Mouse (Mus musculus) small intestine, adult 2 months (tissue): ENCODE results near the gene Bpifa5.

Experiments
- CTCF ChIP-seq: fragments of 200-500 bp; IDR thresholded peaks from 2 replicates; pipeline ENCODE4 v1.5.1; 2012; ENCODE audit warnings: low read depth, mild to moderate bottlenecking, control low read depth, inconsistent platforms, low read length, moderate library complexity, mixed read lengths; ENCODE audit not compliant: insufficient replicate concordance, insufficient read length; ENCODE audit errors: extremely low read depth
- POLR2A ChIP-seq: fragments of 200-500 bp; IDR thresholded peaks from 2 replicates; pipeline ENCODE4 v1.6.1; 2012; ENCODE audit warnings: low read depth, mild to moderate bottlenecking, control low read depth, inconsistent platforms, low read length, moderate library complexity

DNA sequence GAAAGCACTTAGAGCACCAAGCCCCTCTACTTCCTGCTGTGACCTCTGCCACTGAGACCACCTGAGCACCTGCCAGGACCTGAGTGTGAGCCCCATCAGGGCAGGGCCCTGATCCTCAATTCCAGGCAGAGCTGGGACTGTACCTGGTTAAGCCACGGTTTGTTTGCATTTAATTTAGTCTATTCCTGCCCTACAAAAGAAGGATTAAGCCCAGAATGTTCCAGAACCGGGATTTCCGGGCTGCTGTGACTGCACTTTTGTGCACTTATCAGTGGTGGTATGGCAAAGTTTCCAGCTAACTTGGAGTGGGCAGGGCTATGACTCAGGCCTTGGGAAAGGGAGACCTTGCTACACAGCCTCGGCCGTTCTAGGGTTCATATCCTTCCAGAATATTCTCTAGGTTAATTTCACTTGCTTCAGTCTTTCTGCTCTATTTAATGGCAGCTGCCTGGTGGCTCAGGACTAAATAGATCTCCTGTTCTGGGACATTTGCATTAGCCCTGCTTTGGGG is 31.6 kb downstream of the Bpifa5 start:
- TF ChIP-seq CTCF (no peak), POLR2A (no peak)
